Mouse (Mus musculus): Measurements from ENCODE around the gene Calm3.

DNA sequence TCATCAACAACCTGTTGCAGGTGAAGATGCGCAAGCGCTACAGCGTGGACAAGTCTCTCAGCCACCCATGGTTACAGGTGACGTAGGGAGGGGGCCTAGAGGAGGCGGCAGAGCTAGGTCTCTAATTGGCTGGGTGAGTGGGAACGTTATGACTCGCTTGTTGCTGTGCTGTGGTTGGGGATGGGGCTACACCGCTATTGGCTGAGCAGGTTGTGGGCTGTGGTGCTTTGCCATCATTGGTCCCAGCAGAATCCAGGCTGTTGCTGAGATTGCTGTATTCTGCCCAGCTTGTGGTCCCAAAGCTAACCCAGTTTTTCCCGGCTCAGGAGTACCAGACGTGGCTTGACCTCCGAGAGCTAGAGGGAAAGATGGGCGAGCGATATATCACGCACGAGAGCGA, 54.4 kb downstream of the Calm3 start:
- TF ChIP-seq CTCF (IDR thresholded peaks at IDR 0.05; ENCODE audit: low read depth), result no peak
- TF ChIP-seq EP300 (IDR thresholded peaks at IDR 0.05; ENCODE audit: low read depth), result no peak
